Mouse (Mus musculus): ENCODE measurements around the gene 1700123K08Rik.
A peak's percentile ranks its signal among the peaks of the same experiment; 100 is the strongest.
"Not testable (repeated sequence)": the region's sequence is repeated elsewhere in the genome, so short reads cannot be mapped to it uniquely, and the experiment has no call there.

The 1700123K08Rik gene

DNA sequence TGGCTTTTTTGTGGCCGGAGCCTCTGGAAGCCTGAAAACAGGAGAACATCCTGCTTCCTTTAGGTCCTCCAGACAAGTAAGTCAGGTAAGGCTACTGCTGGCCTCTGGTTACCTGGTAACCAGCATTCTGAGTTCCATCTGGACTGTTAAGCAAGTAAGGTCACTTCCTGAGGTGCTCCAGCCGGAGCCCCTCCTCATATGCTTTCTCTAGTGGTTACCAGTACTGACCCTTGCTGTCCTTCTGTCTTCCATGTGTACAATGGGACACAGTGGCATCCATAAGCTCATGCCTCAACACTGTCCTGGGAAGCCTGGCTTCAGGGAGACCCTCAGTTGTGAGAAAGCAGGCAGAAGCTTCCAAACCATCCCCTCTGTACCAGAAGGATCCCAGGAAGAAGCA lies at the start of gene 1700123K08Rik:
Gene 1700123K08Rik (minus strand): TSS at position 101 of the 400 bp plus-strand sequence.
- not testable (repeated sequence) for DNase-seq (ENCODE audit: low read depth)

- no peak for DNase-seq (ENCODE audit: low read depth)
Observed at GRCm38 (mm10) chr5:138587396-138587795, 22.9 kb upstream of the 1700123K08Rik start.

GRCm38 (mm10) chr5:138571623-138572022 lies 7.1 kb upstream of the 1700123K08Rik start:
- DNase-seq (ENCODE audit: low read depth): peak; percentile 62

DNA sequence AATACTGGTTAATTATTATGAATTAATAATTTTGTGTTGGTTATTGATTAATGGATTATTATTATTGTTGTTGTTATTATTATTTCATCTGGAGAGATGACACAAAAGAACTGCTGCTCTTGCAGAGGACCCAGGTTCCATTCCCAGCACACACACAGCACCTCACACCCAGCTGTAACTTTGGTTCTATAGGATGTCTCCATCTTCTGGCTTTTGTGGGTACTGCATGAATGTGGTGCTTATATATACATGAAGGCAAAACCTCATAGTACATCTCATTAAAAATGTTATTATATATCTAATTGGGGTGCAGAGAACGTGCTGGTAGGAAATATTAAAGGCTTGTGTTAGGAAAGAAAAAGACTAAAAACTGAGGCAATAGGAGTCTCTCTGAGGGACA lies 11.8 kb downstream of the 1700123K08Rik start:
- DNase-seq (ENCODE audit: low read depth): peak; percentile 52

DNA sequence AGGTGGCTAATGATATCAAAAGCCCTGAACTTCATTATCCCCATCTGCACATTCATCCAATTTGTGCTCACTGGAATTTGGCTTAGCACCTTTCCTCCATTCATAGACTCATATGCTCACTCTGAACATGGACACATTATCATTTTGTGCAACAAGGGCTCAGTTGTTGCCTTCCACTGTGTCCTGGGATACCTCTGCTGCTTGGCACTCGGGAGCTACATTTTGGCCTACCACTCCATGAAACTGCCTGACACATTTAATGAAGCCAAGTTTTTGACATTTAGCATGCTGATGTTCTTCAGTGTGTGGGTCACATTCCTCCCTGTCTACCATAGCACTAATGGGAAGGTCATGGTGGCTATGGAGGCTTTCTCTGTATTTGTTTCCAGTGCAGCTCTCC lies 32.0 kb downstream of the 1700123K08Rik start:
- no peak for DNase-seq (ENCODE audit: low read depth)
